Mouse (Mus musculus) retina, embryonic 14.5 days (tissue): ENCODE results near the gene Mrps21.
A peak's percentile ranks its signal among the peaks of the same experiment; 100 is the strongest.

Experiments used
- DNase-seq: peaks from one replicate; pipeline ENCODE4 v3.0.0-alpha.2; 2015; ENCODE audit warnings: low spot score

Gene Mrps21

GRCm38 (mm10) chr3:95850611-95851010 is 20.7 kb downstream of the Mrps21 start:
- no peak for DNase-seq

GRCm38 (mm10) chr3:95842503-95843214 is 28.7 kb downstream of the Mrps21 start:
- no peak for DNase-seq

- no peak for DNase-seq
Observed at GRCm38 (mm10) chr3:95839250-95839649, 32.1 kb downstream of the Mrps21 start.

GRCm38 (mm10) chr3:95829053-95829452 is 42.3 kb downstream of the Mrps21 start:
- no peak for DNase-seq

DNA sequence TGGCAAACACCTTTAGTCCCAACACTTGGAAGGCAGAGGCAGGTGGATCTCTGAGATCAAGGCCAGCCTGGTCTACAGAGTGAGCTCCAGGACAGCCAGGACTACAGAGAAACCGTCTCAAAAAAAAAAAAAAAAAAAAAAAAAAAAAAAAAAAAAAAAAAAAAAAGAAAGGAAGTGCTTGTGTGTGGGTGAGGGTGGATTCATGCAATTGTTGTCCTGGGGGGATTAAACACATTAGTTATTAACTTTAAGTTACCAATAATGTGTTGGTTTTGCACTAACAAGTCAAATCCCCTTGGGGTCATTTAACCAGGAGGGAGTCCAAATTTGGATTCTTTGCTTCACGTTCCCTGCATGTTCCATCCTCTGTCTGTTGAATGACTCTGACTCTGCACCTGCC is 45.0 kb downstream of the Mrps21 start:
- DNase-seq, result no peak

- DNase-seq, result no peak
Observed at GRCm38 (mm10) chr3:95820046-95821010, 51.0 kb downstream of the Mrps21 start.

GRCm38 (mm10) chr3:95819351-95819985 is 51.9 kb downstream of the Mrps21 start:
- peak; percentile 100 for DNase-seq

- peak; percentile 78 for DNase-seq
Observed at GRCm38 (mm10) chr3:95818571-95819288, 52.6 kb downstream of the Mrps21 start, which contains the start of gene Rprd2. Gene Rprd2 (minus strand): TSS chr3:95818863.

- DNase-seq, result peak; percentile 63
Observed at GRCm38 (mm10) chr3:95818026-95818511, 53.2 kb downstream of the Mrps21 start.

- DNase-seq, result no peak
Observed at GRCm38 (mm10) chr3:95816681-95817080, 54.6 kb downstream of the Mrps21 start.
